Mouse (Mus musculus): ENCODE measurements around the gene Gli2. TPM values are rescaled to one million over a fixed set of nuclear protein-coding genes. Genes with fewer than 3 reads are reported as not detected.
A peak's percentile ranks its signal among the peaks of the same experiment; 100 is the strongest.

Gene Gli2
- polyA plus RNA-seq, 1 experiment from 2014 or later = 15.4 TPM

GRCm38 (mm10) chr1:118935518-118935917, 117.9 kb downstream of the Gli2 start:
- H3K4me1 ChIP-seq = peaks cover 29% of the 10 kb centered on the region
- no peak for ATAC-seq (ENCODE audit: insufficient number of reproducible peaks, insufficient read depth, low FRiP score, low TSS enrichment)
- H3K36me3 ChIP-seq = peaks cover 4% of the 10 kb centered on the region; the same call in 1 of the 2 replicates
- H3K27me3 ChIP-seq = no peaks in the 10 kb centered on the region
- peak overlapping the region; percentile 23; the same call in 1 of the 2 replicates for H3K27ac ChIP-seq
- H3K4me3 ChIP-seq = no peak overlapping the region
- 44% methylated on average over 6 of the region's 6 CpGs for WGBS
- H3K4me2 ChIP-seq (replicated peaks) = no peak overlapping the region
- no peaks in the 10 kb centered on the region for H3K9me3 ChIP-seq
- H3K9ac ChIP-seq = no peak overlapping the region

- Histone ChIP-seq H3K4me1 (peaks cover 17% of the 10 kb centered on the region), H3K27me3 (no peaks in the 10 kb centered on the region), H3K4me3 (no peak overlapping the region), H3K9me3 (no peaks in the 10 kb centered on the region), H3K4me2 (replicated peaks) (no peak overlapping the region), H3K36me3 (peaks cover 4% of the 10 kb centered on the region; the same call in 1 of the 2 replicates), H3K9ac (no peak overlapping the region), H3K27ac (no peak overlapping the region)
- ATAC-seq (ENCODE audit: insufficient number of reproducible peaks, insufficient read depth, low FRiP score, low TSS enrichment) = no peak
- WGBS = 90% methylated on average over 5 of the region's 5 CpGs
Measured at GRCm38 (mm10) chr1:118932167-118932566, 121.3 kb downstream of the Gli2 start.

- Histone ChIP-seq H3K4me3 (no peak overlapping the region), H3K9ac (no peak overlapping the region), H3K4me1 (no peaks in the 10 kb centered on the region), H3K27ac (no peak overlapping the region), H3K9me3 (no peaks in the 10 kb centered on the region), H3K27me3 (no peaks in the 10 kb centered on the region), H3K4me2 (replicated peaks) (no peak overlapping the region), H3K36me3 (peaks cover 4% of the 10 kb centered on the region; the same call in 1 of the 2 replicates)
- ATAC-seq (ENCODE audit: insufficient number of reproducible peaks, insufficient read depth, low FRiP score, low TSS enrichment) = no peak
- 65% methylated on average over 12 of the region's 12 CpGs for WGBS
Measured at GRCm38 (mm10) chr1:118927543-118928354, 125.7 kb downstream of the Gli2 start.

- H3K27ac ChIP-seq = no peak overlapping the region
- WGBS = 82% methylated on average over 7 of the region's 7 CpGs
- H3K27me3 ChIP-seq = no peaks in the 10 kb centered on the region
- H3K4me1 ChIP-seq = no peaks in the 10 kb centered on the region
- no peak overlapping the region for H3K4me2 ChIP-seq (replicated peaks)
- no peak for ATAC-seq (ENCODE audit: insufficient number of reproducible peaks, insufficient read depth, low FRiP score, low TSS enrichment)
- H3K9ac ChIP-seq = no peak overlapping the region
- no peaks in the 10 kb centered on the region; the same call in 1 of the 2 replicates for H3K36me3 ChIP-seq
- H3K9me3 ChIP-seq = no peaks in the 10 kb centered on the region
- no peak overlapping the region for H3K4me3 ChIP-seq
Measured at GRCm38 (mm10) chr1:118926556-118926955, 126.9 kb downstream of the Gli2 start.

- Histone ChIP-seq H3K4me3 (no peak overlapping the region), H3K9ac (no peak overlapping the region), H3K36me3 (peaks cover 7% of the 10 kb centered on the region; the same call in 1 of the 2 replicates), H3K4me2 (replicated peaks) (no peak overlapping the region), H3K9me3 (no peaks in the 10 kb centered on the region), H3K27me3 (no peaks in the 10 kb centered on the region), H3K4me1 (peaks cover 11% of the 10 kb centered on the region), H3K27ac (no peak overlapping the region)
- ATAC-seq (ENCODE audit: insufficient number of reproducible peaks, insufficient read depth, low FRiP score, low TSS enrichment) = no peak
- WGBS = 84% methylated on average over 6 of the region's 6 CpGs
Measured at GRCm38 (mm10) chr1:118922189-118922588, 131.2 kb downstream of the Gli2 start.

- no peak overlapping the region; the same call in 1 of the 2 replicates for H3K27ac ChIP-seq
- H3K4me2 ChIP-seq (replicated peaks) = no peak overlapping the region
- no peaks in the 10 kb centered on the region for H3K27me3 ChIP-seq
- no peak overlapping the region for H3K9ac ChIP-seq
- WGBS = 62% methylated on average over 7 of the region's 7 CpGs
- peaks cover 7% of the 10 kb centered on the region for H3K36me3 ChIP-seq
- ATAC-seq (ENCODE audit: insufficient number of reproducible peaks, insufficient read depth, low FRiP score, low TSS enrichment) = no peak
- H3K9me3 ChIP-seq = no peaks in the 10 kb centered on the region
- peaks cover 27% of the 10 kb centered on the region for H3K4me1 ChIP-seq
- no peak overlapping the region for H3K4me3 ChIP-seq
Measured at GRCm38 (mm10) chr1:118917520-118918220, 135.7 kb downstream of the Gli2 start.

GRCm38 (mm10) chr1:118916477-118917075, 136.8 kb downstream of the Gli2 start:
- H3K4me1 ChIP-seq = peaks cover 38% of the 10 kb centered on the region
- no peaks in the 10 kb centered on the region for H3K27me3 ChIP-seq
- WGBS = 50% methylated on average over 12 of the region's 12 CpGs
- no peak overlapping the region for H3K4me2 ChIP-seq (replicated peaks)
- H3K9me3 ChIP-seq = no peaks in the 10 kb centered on the region
- H3K36me3 ChIP-seq = peaks cover 7% of the 10 kb centered on the region
- H3K4me3 ChIP-seq = no peak overlapping the region
- no peak overlapping the region; the same call in 1 of the 2 replicates for H3K27ac ChIP-seq
- ATAC-seq (ENCODE audit: insufficient number of reproducible peaks, insufficient read depth, low FRiP score, low TSS enrichment) = no peak
- no peak overlapping the region for H3K9ac ChIP-seq

GRCm38 (mm10) chr1:118913414-118914385, 139.7 kb downstream of the Gli2 start:
- H3K9ac ChIP-seq = no peak overlapping the region
- no peaks in the 10 kb centered on the region for H3K9me3 ChIP-seq
- no peak for ATAC-seq (ENCODE audit: insufficient number of reproducible peaks, insufficient read depth, low FRiP score, low TSS enrichment)
- no peaks in the 10 kb centered on the region; the same call in 1 of the 2 replicates for H3K36me3 ChIP-seq
- 0 out of 2 replicates have a peak overlapping the region, but pooled peaks have one; percentile 7 for H3K27ac ChIP-seq
- no peaks in the 10 kb centered on the region for H3K27me3 ChIP-seq
- H3K4me1 ChIP-seq = peaks cover 54% of the 10 kb centered on the region
- H3K4me3 ChIP-seq = no peak overlapping the region
- no peak overlapping the region for H3K4me2 ChIP-seq (replicated peaks)
- 56% methylated on average over 17 of the region's 17 CpGs for WGBS

GRCm38 (mm10) chr1:118912929-118913328, 140.5 kb downstream of the Gli2 start:
- no peaks in the 10 kb centered on the region for H3K27me3 ChIP-seq
- no peaks in the 10 kb centered on the region for H3K9me3 ChIP-seq
- no peak overlapping the region for H3K4me3 ChIP-seq
- WGBS = 31% methylated on average over 6 of the region's 6 CpGs
- no peak overlapping the region for H3K4me2 ChIP-seq (replicated peaks)
- no peak for ATAC-seq (ENCODE audit: insufficient number of reproducible peaks, insufficient read depth, low FRiP score, low TSS enrichment)
- H3K9ac ChIP-seq = no peak overlapping the region
- 0 out of 2 replicates have a peak overlapping the region, but pooled peaks have one; percentile 1 for H3K27ac ChIP-seq
- peaks cover 49% of the 10 kb centered on the region for H3K4me1 ChIP-seq
- no peaks in the 10 kb centered on the region; the same call in 1 of the 2 replicates for H3K36me3 ChIP-seq

- Histone ChIP-seq H3K4me1 (peaks cover 35% of the 10 kb centered on the region), H3K36me3 (no peaks in the 10 kb centered on the region; the same call in 1 of the 2 replicates), H3K4me3 (no peak overlapping the region), H3K4me2 (replicated peaks) (no peak overlapping the region), H3K9ac (no peak overlapping the region), H3K27ac (peak overlapping the region; percentile 23; the same call in 1 of the 2 replicates), H3K9me3 (no peaks in the 10 kb centered on the region), H3K27me3 (no peaks in the 10 kb centered on the region)
- 30% methylated on average over 3 of the region's 3 CpGs for WGBS
- no peak for ATAC-seq (ENCODE audit: insufficient number of reproducible peaks, insufficient read depth, low FRiP score, low TSS enrichment)
Measured at GRCm38 (mm10) chr1:118911427-118911727, 142.0 kb downstream of the Gli2 start.

Measured in embryonic facial prominence, embryonic 12.5 days (tissue).